Mouse (Mus musculus) heart, embryonic 15.5 days (tissue): ENCODE results near the gene Ifi205. TPM values are rescaled to one million over a fixed set of nuclear protein-coding genes. Genes with fewer than 3 reads are reported as not detected.

Source experiments
- polyA plus RNA-seq: library from polyadenylated mRNA; unstranded; fragments of >200 nt; fragmentation: Nextera tagmentation; extraction: Ambion mirVana; gene quantifications from 2 replicates; pipeline ENCODE4 v1.2.1, GENCODE M21; 2015

Ifi205 gene
- polyA plus RNA-seq, 1 experiment from 2014 or later = 0.77 TPM

Other genes starting within 250 kb of the Ifi205 start
- 2.9 and 4.5 TPM in 2 replicates for gene Ifi211, start 118.8 kb downstream of the Ifi205 start, polyA plus RNA-seq
- 4.4 and 7.2 TPM in 2 replicates for gene Mndal, start 89.3 kb downstream of the Ifi205 start, polyA plus RNA-seq
- gene Ifi203, start 89.1 kb downstream of the Ifi205 start, polyA plus RNA-seq = 1.6 and 2.3 TPM in 2 replicates
- gene Ifi202b, start 49.1 kb downstream of the Ifi205 start, polyA plus RNA-seq = 0.08 and 0.18 TPM in 2 replicates
- gene Olfr433, start 8.9 kb upstream of the Ifi205 start, polyA plus RNA-seq = not detected in 2 replicates
- gene Olfr432, start 17.4 kb upstream of the Ifi205 start, polyA plus RNA-seq = not detected in 2 replicates
- not detected in 2 replicates for gene Olfr430, start 34.8 kb upstream of the Ifi205 start, polyA plus RNA-seq
- gene Olfr429, start 52.5 kb upstream of the Ifi205 start, polyA plus RNA-seq = not detected in 2 replicates
- not detected in 2 replicates for gene Olfr427, start 65.1 kb upstream of the Ifi205 start, polyA plus RNA-seq
- not detected in 2 replicates for gene Olfr231, start 89.4 kb upstream of the Ifi205 start, polyA plus RNA-seq
- gene Olfr424, start 99.7 kb upstream of the Ifi205 start, polyA plus RNA-seq = not detected in 2 replicates
- gene Olfr420, start 123.8 kb upstream of the Ifi205 start, polyA plus RNA-seq = 0.18 TPM in 1 of 2 replicates, not detected in the other
- gene Spta1, start 141.0 kb upstream of the Ifi205 start, polyA plus RNA-seq = 1.7 and 2.2 TPM in 2 replicates
- gene Olfr419, start 220.3 kb upstream of the Ifi205 start, polyA plus RNA-seq = not detected in 2 replicates